Mouse (Mus musculus) embryonic stem cell, embryonic (primary cell): Measurements from ENCODE around the gene Irak3.
"Not testable (repeated sequence)": the region's sequence is repeated elsewhere in the genome, so short reads cannot be mapped to it uniquely, and the experiment has no call there.

Experiments used
- CTCF ChIA-PET, 4 experiments: fragments of 300-600 bp in 2 of 4; fragments of 350-600 bp in 2 of 4; sonication (Branson Sonifier 250); formaldehyde crosslinking; loops; one replicate each; lab custom pipeline; 2022; ENCODE audit warnings: inconsistent platforms in 2 of 4; lab: Charles Lee
- POLR2A ChIA-PET, 4 experiments: fragments of 300-600 bp in 2 of 4; fragments of 350-600 bp in 2 of 4; sonication (Branson Sonifier 250); formaldehyde crosslinking; loops; one replicate each; lab custom pipeline; 2022; ENCODE audit warnings: antibody characterized with exemption in 4 of 4, inconsistent platforms in 1 of 4; lab: Charles Lee

Irak3 gene

DNA sequence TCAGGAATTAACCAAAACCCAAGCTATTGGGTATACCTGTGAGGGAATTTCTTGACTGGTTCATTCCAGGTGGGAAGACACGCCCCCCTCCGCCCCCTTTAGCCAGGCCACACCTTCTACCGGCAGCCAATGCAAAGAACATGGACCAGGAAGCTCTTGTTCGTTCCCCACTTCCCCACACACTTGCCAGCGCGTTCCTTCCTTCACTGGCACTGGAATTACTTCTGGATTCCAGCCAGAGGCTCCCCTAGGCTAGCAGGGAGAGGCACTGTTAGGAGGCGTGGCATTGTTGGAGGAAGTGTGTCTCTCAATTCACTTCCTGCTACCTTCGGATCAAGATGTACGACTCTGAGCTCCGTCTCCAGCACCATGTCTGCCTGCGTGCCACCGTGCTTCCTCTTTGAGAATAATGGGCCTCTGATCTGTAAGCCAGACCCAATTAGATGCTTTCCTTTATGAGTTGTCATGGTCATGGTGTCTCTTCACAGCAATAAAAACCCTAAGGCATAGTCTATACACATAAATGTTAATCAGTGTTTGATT lies 65.8 kb downstream of the Irak3 start:
- CTCF ChIA-PET: no interaction called here
- POLR2A ChIA-PET: interaction anchor here in 2 of 4 experiments (0.6 to 1.1 kb wide), 3 partner anchors 19 to 253 kb away, joined by 3 to 4 read pairs (median 3); no protein-coding TSS in a partner anchor

DNA sequence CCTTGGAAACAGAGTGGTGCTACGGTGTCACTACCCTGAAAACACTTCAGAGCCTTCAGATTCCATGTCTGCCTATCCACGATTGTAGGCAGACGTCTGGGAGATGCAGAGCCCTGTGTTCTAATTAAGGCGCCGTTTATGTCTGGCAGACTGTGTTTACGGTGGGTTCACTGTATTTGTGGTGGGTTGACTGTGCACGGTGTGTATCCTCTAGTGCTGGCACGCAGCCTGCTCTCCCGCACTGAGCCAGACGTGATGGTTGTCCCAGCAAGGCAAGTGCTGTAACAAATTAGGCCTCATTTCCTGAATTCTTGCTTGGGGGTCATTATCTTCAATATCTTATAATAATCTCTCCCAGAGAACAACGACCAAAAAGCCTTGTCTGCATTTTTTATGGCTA lies 68.2 kb downstream of the Irak3 start:
- CTCF ChIA-PET: no interaction called here
- POLR2A ChIA-PET: interaction anchor here in 1 of 4 experiments (1.3 kb wide), 1 partner anchor 45 kb away, joined by 5 read pairs; no protein-coding TSS in a partner anchor

DNA sequence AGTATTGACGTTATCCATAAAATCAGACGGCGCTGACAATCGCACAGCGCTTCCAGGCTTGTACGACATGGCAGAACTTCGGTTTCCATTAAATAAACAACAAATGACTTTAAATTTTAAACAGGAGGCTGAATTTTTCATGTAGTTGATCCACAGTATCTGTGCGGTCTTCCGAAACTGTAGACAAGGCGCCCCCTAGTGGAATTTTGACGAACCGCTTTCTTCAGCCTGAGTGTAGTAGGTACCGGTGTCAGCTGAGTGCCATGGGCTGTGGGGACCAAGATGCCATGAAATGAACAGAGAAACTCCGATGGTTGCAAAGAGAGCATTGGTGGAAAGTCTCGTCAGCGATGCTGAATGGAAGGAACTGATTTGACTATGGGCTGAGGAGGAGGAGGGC lies 71.3 kb downstream of the Irak3 start:
- CTCF ChIA-PET: interaction anchor here (0.6 to 3.1 kb wide), 22 partner anchors 10 to 484 kb away, joined by 3 to 18 read pairs (median 4); partner anchors contain the start of genes Irak3 (in 2 of the 4) and Tmbim4 (in 1 of the 4)
- POLR2A ChIA-PET: interaction anchor here in 3 of 4 experiments (0.6 to 1.9 kb wide), 3 partner anchors 16 to 34 kb away, joined by 3 to 6 read pairs (median 4); partner anchors contain the start of gene Helb (in 1 of the 3)

DNA sequence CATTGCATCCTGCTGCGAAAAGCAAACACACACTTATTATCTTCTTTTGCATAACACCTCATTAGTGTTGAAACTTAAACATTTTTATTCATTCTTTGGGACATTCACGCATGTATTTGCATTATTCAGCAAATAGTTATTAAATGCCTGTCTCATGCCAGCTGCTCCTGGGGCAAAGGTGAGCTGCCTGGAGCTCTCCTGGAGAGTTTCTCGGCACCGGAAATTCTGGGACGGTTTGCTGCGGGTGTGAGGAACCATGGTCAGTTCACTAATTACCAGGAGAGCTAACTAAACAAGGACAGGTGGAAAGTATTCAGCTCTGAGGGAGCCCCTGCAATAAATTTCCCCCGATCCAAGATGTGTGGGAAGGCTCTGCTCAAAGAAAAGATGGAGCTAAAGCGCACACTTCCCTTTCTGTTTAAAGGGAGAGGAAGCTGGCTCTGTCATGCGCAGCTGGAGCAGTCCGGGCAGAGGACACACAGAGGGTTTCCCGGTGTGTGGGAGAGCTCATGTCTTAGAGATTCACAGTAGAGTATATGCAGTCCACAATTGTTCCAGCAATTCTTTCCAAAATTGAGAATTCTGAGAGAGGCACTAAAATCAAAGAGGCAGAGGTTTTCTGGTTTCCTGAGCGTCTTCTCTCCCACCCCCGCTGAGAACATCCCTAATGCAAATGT lies 73.2 kb downstream of the Irak3 start:
- ChIA-PET CTCF (interaction anchor here (0.9 to 3.1 kb wide), 10 partner anchors 23 to 482 kb away, joined by 3 to 18 read pairs (median 4); no protein-coding TSS in a partner anchor), POLR2A (interaction anchor here in 3 of 4 experiments (0.9 to 1.9 kb wide), 6 partner anchors 12 to 32 kb away, joined by 3 to 9 read pairs (median 4); partner anchors contain the start of gene Helb (in 3 of the 3))

DNA sequence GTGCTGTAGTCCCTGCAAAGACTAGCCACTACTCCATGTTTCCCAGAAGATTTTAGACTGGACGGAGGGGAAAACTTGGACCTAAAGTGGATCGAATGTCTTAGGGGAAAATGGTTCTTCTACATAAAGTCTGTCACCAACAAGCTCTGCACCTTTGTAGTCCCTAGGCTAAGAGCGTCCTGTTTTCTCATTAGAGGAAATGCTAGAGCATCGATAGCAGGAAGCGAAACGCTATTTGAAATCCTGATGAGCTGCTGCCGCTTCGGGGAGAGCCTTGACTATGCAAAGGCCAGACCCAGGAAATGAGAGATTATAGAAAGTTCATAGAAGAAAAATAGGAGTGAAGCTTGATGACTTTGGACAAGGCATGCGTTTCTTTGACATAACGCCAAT lies 76.5 kb downstream of the Irak3 start:
- POLR2A ChIA-PET: interaction anchor here in 2 of 4 experiments (0.6 to 2.1 kb wide), 2 partner anchors 11 to 319 kb away, joined by 6 to 10 read pairs; no protein-coding TSS in a partner anchor
- CTCF ChIA-PET: interaction anchor here in 2 of 4 experiments (0.6 to 2.8 kb wide), 4 partner anchors 287 to 479 kb away, joined by 3 to 12 read pairs (median 4); no protein-coding TSS in a partner anchor

DNA sequence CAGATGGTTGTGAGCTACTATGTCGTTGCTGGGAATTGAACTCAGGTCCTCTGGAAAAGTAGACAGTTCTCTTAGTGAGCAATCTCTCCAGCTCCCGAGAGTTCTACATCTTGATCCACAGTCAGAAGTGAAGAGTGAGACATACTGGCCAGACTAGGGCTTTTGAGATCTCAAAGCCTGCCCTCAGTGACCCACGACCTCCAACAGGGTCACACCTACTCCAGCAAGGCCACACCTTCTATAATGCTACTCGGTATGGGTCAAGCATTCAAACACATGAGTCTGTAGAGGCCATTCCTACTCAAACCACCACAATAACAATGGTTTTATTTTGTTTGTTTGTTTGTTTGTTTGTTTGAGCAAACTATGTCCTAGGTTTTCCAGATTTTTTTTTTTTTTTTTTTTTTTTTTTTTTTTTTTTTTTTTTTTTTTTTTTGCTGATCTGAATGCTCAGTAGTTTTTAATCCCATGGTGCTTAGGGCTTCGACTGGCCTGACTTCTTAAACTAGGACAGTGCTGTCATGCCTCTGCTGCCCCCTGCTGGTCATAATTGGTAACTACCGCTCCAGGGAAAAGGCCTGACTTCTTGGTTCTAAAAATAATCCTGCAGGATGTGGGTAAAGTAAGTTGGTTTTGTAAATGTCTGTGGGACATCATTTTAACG lies 77.0 kb downstream of the Irak3 start:
- POLR2A ChIA-PET: interaction anchor here in 3 of 4 experiments (0.6 to 2.1 kb wide), 4 partner anchors 10 to 319 kb away, joined by 3 to 10 read pairs (median 5); no protein-coding TSS in a partner anchor
- CTCF ChIA-PET: interaction anchor here in 3 of 4 experiments (0.6 to 2.8 kb wide), 13 partner anchors 10 to 881 kb away, joined by 3 to 12 read pairs (median 3); no protein-coding TSS in a partner anchor

DNA sequence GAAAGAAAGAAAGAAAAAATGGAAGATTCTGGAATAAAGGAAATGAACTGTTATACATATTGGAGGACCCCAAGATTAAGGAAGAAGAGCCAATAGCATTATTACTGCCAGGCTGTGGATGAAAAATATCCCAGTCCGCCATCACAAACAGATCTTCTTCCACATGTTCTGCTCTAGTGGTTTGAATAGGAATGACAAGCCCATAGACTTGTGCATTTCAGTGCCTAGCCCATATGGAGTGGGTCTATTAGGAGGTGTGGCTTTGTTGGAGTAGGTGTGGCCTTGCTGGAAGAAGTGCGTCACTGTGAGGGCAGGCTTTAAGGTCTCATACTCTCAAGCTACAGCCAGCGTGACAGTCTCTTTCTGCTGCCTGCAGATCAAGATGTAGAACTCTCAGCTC lies 78.2 kb downstream of the Irak3 start:
- POLR2A ChIA-PET: interaction anchor here in 3 of 4 experiments (0.5 to 2.1 kb wide), 4 partner anchors 9 to 201 kb away, joined by 3 to 10 read pairs (median 4); no protein-coding TSS in a partner anchor
- CTCF ChIA-PET: interaction anchor here in 3 of 4 experiments (0.6 to 2.8 kb wide), 8 partner anchors 8 to 320 kb away, joined by 3 to 12 read pairs (median 3); no protein-coding TSS in a partner anchor

DNA sequence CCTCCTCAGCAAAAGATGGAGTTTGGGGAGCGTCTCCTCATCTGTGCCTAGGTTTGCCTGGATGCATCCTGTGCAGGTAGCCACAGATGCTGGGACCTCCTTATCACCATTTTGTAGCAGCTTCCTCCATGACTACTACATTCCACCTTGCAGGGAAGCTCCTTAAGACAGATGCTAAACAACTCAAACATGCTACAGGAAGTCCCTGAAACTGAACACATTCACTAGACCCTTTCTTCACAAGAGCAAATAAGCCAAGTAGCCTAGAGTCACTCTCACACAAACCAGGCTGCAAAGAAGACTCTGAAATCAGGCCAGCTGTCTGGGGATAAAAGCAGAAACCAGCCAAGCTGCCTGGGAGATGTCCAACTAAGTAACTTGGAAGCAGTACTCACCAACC lies 86.7 kb downstream of the Irak3 start:
- ChIA-PET POLR2A (interaction anchor here in 3 of 4 experiments (0.6 to 3.2 kb wide), 12 partner anchors 9 to 62 kb away, joined by 3 to 19 read pairs (median 4); no protein-coding TSS in a partner anchor), CTCF (interaction anchor here in 3 of 4 experiments (0.5 to 1.8 kb wide), 5 partner anchors 16 to 801 kb away, joined by 3 to 5 read pairs (median 3); no protein-coding TSS in a partner anchor)

DNA sequence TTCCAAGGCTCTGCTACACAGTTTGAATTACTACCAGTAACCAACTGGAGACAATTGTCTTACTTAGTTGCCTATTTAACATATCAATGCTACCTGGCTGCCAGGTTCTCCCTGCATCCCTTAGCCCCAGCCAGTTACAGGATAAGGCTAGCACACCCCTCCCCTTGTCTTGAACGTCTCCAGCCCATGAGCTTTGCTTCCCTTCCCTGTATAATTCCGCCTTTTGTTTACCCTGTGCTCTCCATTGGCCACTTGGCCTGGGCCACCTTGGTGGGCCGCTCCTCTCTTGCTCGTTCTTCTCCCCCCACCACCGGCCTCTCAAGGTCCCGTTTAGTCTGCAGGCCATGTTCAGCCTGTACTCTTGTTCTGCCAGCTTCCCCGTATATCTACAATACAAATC lies 87.4 kb downstream of the Irak3 start:
- POLR2A ChIA-PET: interaction anchor here in 3 of 4 experiments (0.6 to 3.2 kb wide), 25 partner anchors 10 to 1514 kb away, joined by 3 to 19 read pairs (median 4); no protein-coding TSS in a partner anchor
- CTCF ChIA-PET: interaction anchor here in 3 of 4 experiments (0.6 to 1.8 kb wide), 12 partner anchors 10 to 802 kb away, joined by 3 to 7 read pairs (median 3); no protein-coding TSS in a partner anchor

DNA sequence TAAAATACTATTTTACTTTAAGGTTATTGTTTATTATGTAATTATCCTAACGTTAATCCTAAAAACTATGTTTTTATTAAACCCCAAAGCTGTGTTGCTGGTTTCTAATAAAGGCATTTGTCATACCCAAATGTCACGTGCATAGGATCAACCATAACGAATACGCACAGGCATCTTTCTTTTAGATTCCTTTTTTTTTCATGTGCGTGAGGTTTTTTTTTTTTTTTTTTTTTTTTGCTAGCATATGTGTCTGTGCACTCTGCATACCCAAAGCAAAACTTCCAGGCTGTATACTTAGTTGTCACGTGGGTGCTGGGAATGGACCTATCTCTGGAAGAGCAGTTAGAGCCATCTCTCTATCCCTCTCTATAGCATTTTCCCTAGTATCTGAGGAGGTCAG lies 88.0 kb downstream of the Irak3 start:
- ChIA-PET POLR2A (interaction anchor here in 3 of 4 experiments (0.6 to 3.2 kb wide), 22 partner anchors 9 to 691 kb away, joined by 3 to 19 read pairs (median 4); no protein-coding TSS in a partner anchor), CTCF (interaction anchor here in 3 of 4 experiments (1.0 to 1.8 kb wide), 8 partner anchors 10 to 310 kb away, joined by 3 to 7 read pairs (median 4); no protein-coding TSS in a partner anchor)

DNA sequence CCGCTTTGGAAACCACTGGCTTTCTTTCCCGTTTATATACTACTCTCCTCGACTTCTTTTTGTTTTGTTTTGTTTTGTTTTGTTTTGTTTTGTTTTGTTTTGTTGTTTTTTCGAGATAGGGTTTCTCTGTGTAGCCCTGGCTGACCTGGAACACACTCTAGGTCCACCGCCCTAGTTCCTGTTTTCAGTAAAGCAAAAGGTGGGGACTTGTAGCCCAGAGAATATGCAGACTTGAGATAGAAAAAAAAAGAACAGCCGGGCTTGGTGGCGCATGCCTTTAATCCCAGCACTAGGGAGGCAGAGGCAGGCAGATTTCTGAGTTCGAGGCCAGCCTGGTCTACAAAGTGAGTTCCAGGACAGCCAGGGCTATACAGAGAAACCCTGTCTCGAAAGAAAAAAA lies 88.4 kb downstream of the Irak3 start:
- CTCF ChIA-PET: not testable (repeated sequence)
- POLR2A ChIA-PET: interaction anchor here in 2 of 4 experiments (0.7 to 3.2 kb wide), 6 partner anchors 10 to 690 kb away, joined by 3 to 19 read pairs (median 4); no protein-coding TSS in a partner anchor

DNA sequence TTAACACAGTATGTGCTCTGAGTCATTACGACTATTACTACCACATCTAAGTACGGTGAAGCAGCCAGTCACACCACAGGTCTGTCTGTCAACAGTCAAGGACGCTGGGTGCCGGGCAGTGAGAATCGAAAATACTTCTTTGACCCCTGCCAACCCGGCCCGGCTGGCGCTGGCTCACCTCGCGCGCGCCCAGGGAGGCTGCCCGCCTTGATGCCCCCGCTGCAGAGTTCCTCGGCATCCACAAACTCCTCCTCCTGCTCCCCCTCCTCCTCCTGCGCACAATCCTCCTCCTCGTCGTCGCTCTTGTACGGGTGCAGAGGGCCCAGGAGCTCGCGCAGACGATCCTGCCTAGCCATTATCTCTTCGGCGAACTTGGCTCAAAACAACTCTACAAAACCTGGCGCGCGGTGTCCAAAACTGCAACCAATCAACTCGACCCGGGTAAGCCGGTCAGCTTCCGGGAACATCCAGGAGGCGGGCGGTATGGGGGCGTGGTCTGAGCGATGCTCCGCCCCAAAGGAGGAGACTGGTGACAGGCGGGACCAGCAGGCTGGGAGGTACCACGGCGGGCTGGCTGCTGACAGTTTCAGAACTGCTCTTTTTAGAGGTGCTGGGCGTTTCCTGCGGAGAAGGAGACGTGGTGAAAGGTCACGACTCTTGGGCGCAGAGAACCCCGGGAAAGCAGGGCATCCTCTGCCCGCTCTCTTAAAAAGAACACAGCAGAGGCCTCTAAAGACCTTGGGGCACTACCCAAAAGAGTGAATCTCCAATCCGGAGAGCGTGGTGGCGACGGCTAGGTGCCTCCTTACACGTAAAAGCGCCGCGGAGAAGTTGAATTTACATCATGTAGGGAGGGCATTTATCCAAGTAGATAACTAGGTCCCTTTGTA lies 89.2 kb downstream of the Irak3 start, which contains the start of gene Helb:
TSS of gene Helb (minus strand) at position 481 of the 890 bp plus-strand sequence.
- ChIA-PET POLR2A (interaction anchor here in 3 of 4 experiments (0.6 to 1.8 kb wide), 20 partner anchors 9 to 871 kb away, joined by 3 to 9 read pairs (median 3); partner anchors contain the start of gene Llph (in 1 of the 3)), CTCF (interaction anchor here in 3 of 4 experiments (0.7 to 2.0 kb wide), 3 partner anchors 48 to 309 kb away, joined by 3 to 4 read pairs (median 3); partner anchors contain the start of gene Irak3 (in 1 of the 3))

DNA sequence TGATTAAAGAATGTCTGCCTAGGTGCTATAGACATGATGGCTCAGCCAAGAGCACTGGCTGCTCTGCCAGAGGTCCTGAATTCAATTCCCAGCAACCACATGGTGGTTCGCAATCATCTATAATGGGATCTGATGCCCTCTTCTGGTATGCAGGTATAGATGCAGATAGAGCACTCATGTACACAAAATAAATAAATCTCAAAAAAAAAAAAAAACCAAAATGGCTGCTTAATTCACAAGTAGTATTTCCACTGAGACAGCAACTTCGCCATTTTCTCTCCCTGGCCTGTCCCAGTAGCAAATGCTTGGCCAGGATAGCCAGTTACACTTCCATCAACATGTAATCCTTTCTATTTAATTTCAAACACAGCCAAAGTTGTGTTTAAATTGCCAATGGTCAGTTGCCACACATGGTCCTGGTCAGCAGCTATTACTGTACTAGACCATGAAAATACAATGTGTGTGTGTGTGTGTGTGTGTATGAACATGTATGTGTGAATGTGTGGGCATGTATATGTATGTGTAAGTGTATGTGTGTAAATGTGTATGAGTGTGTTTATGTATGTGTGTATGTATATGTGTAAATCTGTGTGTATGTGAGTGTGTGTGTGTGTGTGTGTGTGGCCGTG lies 90.1 kb downstream of the Irak3 start:
- CTCF ChIA-PET: interaction anchor here in 1 of 4 experiments (2.0 kb wide), 1 partner anchor 47 kb away, joined by 4 read pairs; no protein-coding TSS in a partner anchor

DNA sequence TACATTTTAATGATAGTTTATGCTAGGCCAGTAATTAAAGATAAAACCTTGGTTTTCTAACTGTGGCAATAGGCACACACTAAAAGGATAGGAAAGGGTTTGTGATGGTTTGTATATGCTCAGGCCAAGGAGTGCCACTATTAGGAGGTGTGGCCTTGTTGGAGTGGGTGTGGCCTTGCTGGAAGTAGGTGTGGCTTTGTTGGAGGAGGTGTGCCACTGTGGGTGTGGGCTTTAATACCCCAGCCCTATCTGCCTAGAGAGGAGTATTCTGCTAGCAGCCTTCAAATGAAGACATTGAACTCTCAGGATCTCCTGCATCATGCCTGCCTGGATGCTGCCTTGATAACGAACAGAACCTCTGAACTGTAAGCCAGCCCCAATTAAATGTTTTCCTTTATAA lies 101.1 kb downstream of the Irak3 start:
- CTCF ChIA-PET: no interaction called here

More for the DNA sequence above, 90.1 kb downstream of the Irak3 start:
- POLR2A ChIA-PET: interaction anchor here in 3 of 4 experiments (0.7 to 1.8 kb wide), 15 partner anchors 8 to 411 kb away, joined by 3 to 9 read pairs (median 4); no protein-coding TSS in a partner anchor

DNA sequence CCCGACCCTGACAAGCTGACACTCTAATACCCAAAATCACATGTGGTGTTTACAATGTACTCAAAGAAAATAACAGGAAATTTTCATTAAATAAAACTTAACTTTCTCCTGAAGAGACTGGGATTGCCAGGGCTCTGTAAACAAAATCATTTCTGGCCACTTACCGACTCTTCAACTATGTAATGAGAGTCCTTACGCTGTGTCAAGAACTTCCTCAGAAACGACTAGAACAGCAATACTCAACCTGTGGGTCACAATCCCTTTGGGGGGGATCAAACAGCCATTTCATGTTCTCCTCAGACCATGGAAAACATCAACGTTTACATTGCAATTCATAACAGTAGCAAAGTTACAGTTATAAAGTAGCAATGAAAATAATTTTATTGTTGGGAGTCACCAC lies 104.4 kb downstream of the Irak3 start:
- ChIA-PET CTCF (interaction anchor here in 1 of 4 experiments (1.7 kb wide), 1 partner anchor 17 kb away, joined by 5 read pairs; no protein-coding TSS in a partner anchor), POLR2A (interaction anchor here in 2 of 4 experiments (1.2 to 1.9 kb wide), 4 partner anchors 15 to 32 kb away, joined by 3 to 6 read pairs (median 4); partner anchors contain the start of gene Helb (in 2 of the 2))

More for the DNA sequence above, 101.1 kb downstream of the Irak3 start:
- POLR2A ChIA-PET: interaction anchor here in 3 of 4 experiments (0.6 to 1.6 kb wide), 3 partner anchors 10 to 596 kb away, joined by 5 to 9 read pairs (median 5); no protein-coding TSS in a partner anchor
